Mouse (Mus musculus) liver, postnatal 0 days (tissue): ENCODE data around the gene Zfp568.

Experiments
- CTCF ChIP-seq: sonication (generic); IDR thresholded peaks from 2 replicates; pipeline ENCODE4 v1.5.1; 2016; ENCODE audit warnings: antibody characterized with exemption, low read depth
- EP300 ChIP-seq: IDR thresholded peaks from 2 replicates; pipeline ENCODE4 v1.6.1; 2016; ENCODE audit warnings: antibody characterized with exemption, low read depth, mild to moderate bottlenecking

DNA sequence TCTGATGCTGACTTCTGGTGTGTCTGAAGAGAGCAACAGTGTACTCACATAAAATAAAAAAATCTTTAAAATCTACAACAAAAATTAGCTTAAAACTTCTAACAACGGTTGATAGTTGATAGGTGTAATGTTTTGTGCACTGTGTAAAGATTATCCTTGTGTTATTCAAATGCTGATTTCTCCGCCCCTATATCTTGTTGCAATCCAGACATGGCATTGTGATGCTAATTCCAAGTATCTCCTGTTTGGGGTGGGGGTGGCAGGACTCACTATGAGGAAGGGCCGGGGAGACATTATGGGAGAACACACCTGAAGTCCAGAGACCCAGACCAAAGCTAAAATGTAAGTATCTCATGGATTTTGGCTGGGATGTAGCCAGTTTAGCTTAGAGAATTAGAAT, 47.6 kb downstream of the Zfp568 start:
- TF ChIP-seq CTCF = no peak
- no peak for TF ChIP-seq EP300
